Mouse (Mus musculus) forebrain, embryonic 14.5 days (tissue): ENCODE results near the gene Abca1. TPM values are rescaled to one million over a fixed set of nuclear protein-coding genes. Genes with fewer than 3 reads are reported as not detected.

Experiments used
- ATAC-seq: fragments of 200-750 bp; cut with Nextera tagmentation; 2 replicates; pipeline ENCODE4 v1.8.0; 2017; ENCODE audit warnings: mild to moderate bottlenecking, moderate library complexity
- DNase-seq: peaks from one replicate; pipeline ENCODE4 v3.0.0-alpha.2; 2015; ENCODE audit warnings: low spot score
- H3K27ac ChIP-seq: fragments of 300-500 bp; sonication (generic); 2 replicates; pipeline ENCODE4 v1.5.1; 2014; ENCODE audit warnings: low read depth, mild to moderate bottlenecking, control low read depth, low read length, moderate library complexity
- H3K27me3 ChIP-seq: fragments of 300-500 bp; sonication (generic); replicated peaks from 2 replicates; pipeline ENCODE4 v1.6.1; 2014; ENCODE audit warnings: low read length, control low read depth, mixed read lengths; ENCODE audit not compliant: control insufficient read depth, insufficient read depth
- H3K36me3 ChIP-seq: fragments of 300-500 bp; sonication (generic); 2 replicates; pipeline ENCODE4 v1.6.1; 2014; ENCODE audit warnings: low read length, control low read depth; ENCODE audit not compliant: control insufficient read depth, insufficient read depth
- H3K4me1 ChIP-seq: fragments of 300-500 bp; sonication (generic); 2 replicates; pipeline ENCODE4 v1.6.1; 2014; ENCODE audit warnings: antibody characterized with exemption, low read length, control low read depth; ENCODE audit not compliant: control insufficient read depth, insufficient read depth
- H3K4me2 ChIP-seq: fragments of 300-500 bp; sonication (generic); 2 replicates; pipeline ENCODE4 v1.6.1; 2014; ENCODE audit warnings: mild to moderate bottlenecking, control low read depth, low read length
- H3K4me3 ChIP-seq: fragments of 300-500 bp; sonication (generic); 2 replicates; pipeline ENCODE4 v1.5.1; 2014; ENCODE audit warnings: low read depth, low read length, control low read depth
- H3K9ac ChIP-seq: fragments of 300-500 bp; sonication (generic); 2 replicates; pipeline ENCODE4 v1.6.1; 2014; ENCODE audit warnings: mild to moderate bottlenecking, low read length, control low read depth, moderate library complexity
- H3K9me3 ChIP-seq: fragments of 300-500 bp; sonication (generic); replicated peaks from 2 replicates; pipeline ENCODE4 v1.6.1; 2016; ENCODE audit warnings: low read length, control low read depth, mixed read lengths; ENCODE audit not compliant: control insufficient read depth
- WGBS: fragments of 180-500 bp; shearing (Covaris S2); extraction: QIAGEN DNeasy Blood & Tissue Kit; methylation state at CpG from one replicate; pipeline ENCODE4 v1.1.7; 2014; 5-methylcytosine and 5-hydroxymethylcytosine counted together
- polyA plus RNA-seq: library from polyadenylated mRNA; unstranded; fragments of >200 nt; fragmentation: Nextera tagmentation; extraction: Ambion mirVana; gene quantifications from 2 replicates; pipeline ENCODE4 v1.2.1, GENCODE M21; 2014

Gene Abca1
- polyA plus RNA-seq, 1 experiment from 2014 or later = 9.6 TPM

DNA sequence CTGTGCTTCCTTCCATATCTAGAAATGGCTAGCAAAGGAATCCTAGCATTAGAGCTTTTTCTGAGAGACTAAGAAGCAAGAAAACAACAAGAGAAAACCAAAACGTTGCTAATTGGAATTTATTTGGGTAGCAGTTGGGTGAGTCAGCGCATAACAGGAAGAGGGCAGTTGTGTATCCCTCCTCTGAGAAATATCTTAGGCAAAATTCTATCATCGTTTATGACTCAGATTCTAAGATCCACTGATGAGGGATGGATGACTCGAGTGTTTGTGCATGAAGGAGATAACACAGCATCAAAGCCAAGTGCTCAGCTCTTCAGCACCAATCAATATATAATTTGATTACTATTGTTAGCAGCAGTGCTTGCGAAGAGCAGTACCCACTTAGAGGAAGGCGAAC lies 21.8 kb upstream of the Abca1 start:
- no peak for ATAC-seq
- no peak overlapping the region for H3K27ac ChIP-seq
- H3K4me1 ChIP-seq = no peaks in the 10 kb centered on the region
- no peaks in the 10 kb centered on the region for H3K27me3 ChIP-seq
- whole genome bisulfite sequencing = 88% methylated on average over 6 of the region's 6 CpGs
- no peaks in the 10 kb centered on the region for H3K36me3 ChIP-seq
- H3K4me2 ChIP-seq = no peak overlapping the region
- H3K4me3 ChIP-seq = no peak overlapping the region
- no peak for DNase-seq
- no peak overlapping the region for H3K9ac ChIP-seq
- no peaks in the 10 kb centered on the region for H3K9me3 ChIP-seq

DNA sequence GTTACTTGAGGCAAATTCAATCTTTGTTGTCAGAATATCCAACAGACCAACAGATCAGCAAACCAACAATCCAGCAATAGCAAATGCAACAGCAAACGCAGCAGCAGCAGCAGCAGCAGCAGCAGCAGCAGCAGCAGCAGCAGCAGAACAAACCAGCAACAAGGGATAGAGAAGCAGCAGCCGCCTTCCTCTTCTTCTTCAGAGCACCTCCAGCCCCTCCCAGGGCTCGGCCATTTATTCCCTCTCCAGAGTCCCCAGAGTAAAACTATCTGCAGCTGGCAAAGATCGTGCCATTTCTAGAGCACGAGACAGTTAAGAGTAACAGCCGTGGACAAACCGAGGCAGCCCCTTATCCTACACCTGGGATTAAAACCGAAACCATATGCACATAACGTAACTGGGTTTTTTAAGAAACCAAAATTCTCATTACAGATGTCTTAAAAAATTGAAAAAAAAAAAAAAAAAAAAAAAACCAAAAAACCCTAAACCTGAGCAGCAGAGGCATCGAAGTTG lies 19.7 kb upstream of the Abca1 start:
- H3K9ac ChIP-seq = no peak overlapping the region
- no peak for DNase-seq
- no peaks in the 10 kb centered on the region for H3K36me3 ChIP-seq
- ATAC-seq = no peak
- no peak overlapping the region for H3K4me3 ChIP-seq
- no peak overlapping the region for H3K27ac ChIP-seq
- H3K9me3 ChIP-seq = no peaks in the 10 kb centered on the region
- H3K4me1 ChIP-seq = no peaks in the 10 kb centered on the region
- WGBS = 87% methylated on average over 10 of the region's 10 CpGs
- no peaks in the 10 kb centered on the region for H3K27me3 ChIP-seq
- H3K4me2 ChIP-seq = no peak overlapping the region

DNA sequence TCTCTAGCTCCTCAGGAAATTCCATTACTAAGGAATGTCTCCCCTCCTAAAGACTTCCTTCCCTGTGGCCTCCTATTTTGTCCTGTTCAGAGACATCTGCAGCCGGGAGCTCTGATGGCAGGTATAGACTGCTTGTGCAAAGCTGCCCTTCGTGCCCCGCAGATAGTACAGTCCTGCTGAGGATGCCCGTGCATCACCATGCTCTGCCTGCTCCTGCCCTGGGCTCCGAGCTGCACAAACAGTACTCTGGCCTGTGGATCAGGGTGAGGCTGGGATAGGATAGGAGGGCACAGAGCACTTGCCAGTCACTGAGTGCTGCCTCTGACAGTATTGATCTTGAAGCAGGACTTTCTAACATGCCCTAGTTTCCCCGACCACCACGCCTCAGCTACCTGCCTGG lies 18.8 kb upstream of the Abca1 start:
- WGBS = 88% methylated on average over 7 of the region's 7 CpGs
- DNase-seq = no peak
- Histone ChIP-seq H3K27me3 (no peaks in the 10 kb centered on the region), H3K4me1 (no peaks in the 10 kb centered on the region), H3K4me3 (no peak overlapping the region), H3K4me2 (no peak overlapping the region), H3K36me3 (no peaks in the 10 kb centered on the region), H3K9me3 (no peaks in the 10 kb centered on the region), H3K9ac (no peak overlapping the region), H3K27ac (no peak overlapping the region)
- no peak for ATAC-seq

DNA sequence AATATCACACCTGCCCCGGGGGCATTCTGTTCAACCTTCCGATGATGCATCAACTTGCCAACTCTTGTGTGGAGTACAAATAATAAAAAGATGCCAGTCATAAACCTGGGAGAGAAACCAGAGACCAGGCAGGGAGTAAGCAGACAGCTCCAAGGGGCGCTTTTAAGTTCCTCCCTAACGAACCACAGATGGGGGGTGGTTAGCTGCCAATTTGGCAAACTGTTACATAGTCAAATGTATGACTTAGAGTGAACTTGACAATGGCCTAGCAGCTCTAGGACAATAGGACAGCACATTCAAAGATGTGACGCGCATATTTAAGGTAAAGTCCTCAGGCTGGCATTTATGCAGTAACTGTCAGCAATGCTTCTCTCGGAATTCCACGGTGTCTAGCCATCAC lies 18.0 kb upstream of the Abca1 start:
- no peaks in the 10 kb centered on the region for H3K36me3 ChIP-seq
- H3K4me2 ChIP-seq = no peak overlapping the region
- H3K27ac ChIP-seq = no peak overlapping the region
- no peak overlapping the region for H3K4me3 ChIP-seq
- 69% methylated on average over 8 of the region's 8 CpGs for whole genome bisulfite sequencing
- H3K27me3 ChIP-seq = no peaks in the 10 kb centered on the region
- no peaks in the 10 kb centered on the region for H3K9me3 ChIP-seq
- ATAC-seq (no peak), DNase-seq (no peak)
- H3K4me1 ChIP-seq = no peaks in the 10 kb centered on the region
- no peak overlapping the region for H3K9ac ChIP-seq

DNA sequence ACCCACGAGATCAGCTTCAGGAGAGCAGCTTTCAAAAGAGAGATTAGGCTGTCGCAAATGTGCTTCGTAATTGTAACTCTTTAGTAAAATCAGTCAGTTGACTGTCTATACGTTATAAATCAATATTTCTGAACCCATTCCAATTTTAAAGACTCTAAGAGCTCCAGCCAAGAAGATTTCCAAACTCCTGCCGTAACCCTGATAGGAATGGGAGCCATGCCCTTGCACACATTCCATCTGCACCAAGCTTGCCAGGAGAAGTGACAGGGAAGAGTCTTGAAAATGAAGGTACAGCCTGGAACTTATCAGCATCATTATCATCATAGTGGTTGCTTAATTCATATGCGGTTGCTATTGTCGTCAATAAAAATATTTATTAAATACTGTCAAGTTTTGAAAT lies 15.2 kb upstream of the Abca1 start:
- Histone ChIP-seq H3K27me3 (no peaks in the 10 kb centered on the region), H3K4me3 (no peak overlapping the region), H3K9me3 (no peaks in the 10 kb centered on the region), H3K4me1 (no peaks in the 10 kb centered on the region), H3K4me2 (no peak overlapping the region), H3K27ac (no peak overlapping the region), H3K9ac (no peak overlapping the region), H3K36me3 (no peaks in the 10 kb centered on the region)
- 86% methylated on average over 7 of the region's 7 CpGs for WGBS
- ATAC-seq = no peak
- no peak for DNase-seq

DNA sequence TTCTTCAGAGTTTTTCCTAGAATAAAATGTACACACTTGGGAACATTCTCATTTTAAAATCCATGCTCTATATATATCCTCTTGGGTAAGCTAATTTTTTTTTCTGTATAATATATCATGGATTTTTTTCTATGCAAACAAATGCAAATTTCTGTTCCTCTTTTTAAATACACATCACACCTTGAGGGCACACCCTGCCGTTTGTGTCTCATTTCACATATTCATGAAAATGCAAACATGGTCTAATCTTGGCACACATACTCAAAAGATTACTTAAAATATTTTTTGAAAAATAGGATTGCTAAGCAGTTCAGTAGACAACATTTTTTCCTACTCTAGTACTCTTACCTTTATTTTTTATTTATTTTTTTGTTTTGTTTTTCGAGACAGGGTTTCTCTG lies 10.7 kb upstream of the Abca1 start:
- WGBS = 76% methylated on average over 2 of the region's 2 CpGs
- H3K4me3 ChIP-seq = no peak overlapping the region

DNA sequence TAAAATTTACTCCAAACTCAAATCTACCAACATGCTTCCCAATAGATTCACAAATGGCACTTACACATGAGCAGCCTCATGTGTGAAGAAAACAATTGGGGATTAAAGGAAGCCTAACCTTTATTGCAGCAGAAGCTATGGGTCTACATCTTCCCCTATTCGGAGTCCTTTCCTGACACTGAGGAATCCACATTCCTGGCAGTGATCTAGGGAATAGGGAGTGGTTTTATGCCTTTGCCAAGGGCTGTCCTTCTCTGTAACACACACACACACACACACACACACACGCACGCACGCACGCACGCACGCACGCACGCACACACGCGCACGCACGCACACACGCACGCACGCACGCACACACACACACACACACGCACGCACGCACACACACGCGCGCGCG lies 5.5 kb upstream of the Abca1 start:
- no peaks in the 10 kb centered on the region for H3K9me3 ChIP-seq
- no peak overlapping the region for H3K9ac ChIP-seq
- H3K36me3 ChIP-seq = no peaks in the 10 kb centered on the region
- H3K4me2 ChIP-seq = no peak overlapping the region
- ATAC-seq = no peak
- H3K4me3 ChIP-seq = no peak overlapping the region
- H3K4me1 ChIP-seq = no peaks in the 10 kb centered on the region
- no peaks in the 10 kb centered on the region for H3K27me3 ChIP-seq
- WGBS = 90% methylated on average over 2 of the region's 25 CpGs
- no peak overlapping the region for H3K27ac ChIP-seq
- no peak for DNase-seq

More for the DNA sequence above, 10.7 kb upstream of the Abca1 start:
- H3K9me3 ChIP-seq = no peaks in the 10 kb centered on the region
- ATAC-seq (no peak), DNase-seq (no peak)
- H3K9ac ChIP-seq = no peak overlapping the region
- H3K4me2 ChIP-seq = no peak overlapping the region
- H3K4me1 ChIP-seq = no peaks in the 10 kb centered on the region
- H3K36me3 ChIP-seq = no peaks in the 10 kb centered on the region
- no peak overlapping the region for H3K27ac ChIP-seq
- no peaks in the 10 kb centered on the region for H3K27me3 ChIP-seq

DNA sequence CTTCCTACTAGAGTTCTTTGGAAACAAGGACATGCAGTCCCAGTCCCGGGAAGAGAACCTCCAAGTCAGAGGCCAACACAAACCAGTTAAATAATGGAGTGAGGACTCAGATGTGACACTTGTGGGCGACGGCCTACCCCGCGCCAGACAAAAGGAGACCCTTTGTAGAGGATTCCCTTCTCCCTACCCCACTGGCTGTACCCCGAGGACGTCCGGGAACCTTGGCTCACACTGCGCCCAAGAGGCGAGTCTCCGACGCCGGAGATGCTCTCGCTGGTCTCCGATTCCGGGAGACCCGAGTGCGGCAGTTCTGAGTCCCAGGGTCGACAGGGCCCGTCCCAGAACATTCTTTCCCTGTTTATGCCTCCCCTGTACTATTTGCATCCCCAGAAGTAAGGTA lies 519 bp downstream of the Abca1 start:
- under 1% methylated on average over 20 of the region's 20 CpGs for WGBS
- Histone ChIP-seq H3K36me3 (no peaks in the 10 kb centered on the region), H3K4me3 (peak overlapping the region; percentile 61)

DNA sequence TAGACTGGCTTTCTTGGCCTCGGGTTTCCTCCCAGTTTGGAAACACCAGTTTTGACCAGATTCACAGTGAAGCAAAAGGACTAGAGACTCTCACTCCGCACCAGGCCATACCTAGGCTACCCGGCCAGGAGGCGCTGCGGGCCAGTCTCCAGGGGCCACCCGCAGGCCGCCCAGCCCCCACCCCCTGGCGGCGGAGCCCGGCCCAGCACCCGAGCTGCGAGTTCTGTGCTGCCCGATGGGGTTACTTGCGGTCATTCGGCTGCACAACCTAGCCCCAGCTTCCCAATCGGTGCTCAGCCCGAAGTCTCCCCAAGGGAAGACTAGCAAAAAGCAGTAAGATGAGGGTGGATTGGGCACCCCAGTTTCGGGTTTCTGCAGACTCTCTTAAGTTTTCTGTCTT lies 1.1 kb downstream of the Abca1 start:
- peak overlapping the region; percentile 82 for H3K4me2 ChIP-seq
- peak overlapping the region; percentile 61 for H3K4me3 ChIP-seq
- peak; percentile 54 for ATAC-seq
- H3K36me3 ChIP-seq = no peaks in the 10 kb centered on the region
- under 1% methylated on average over 18 of the region's 18 CpGs for WGBS
- peaks cover 9% of the 10 kb centered on the region; the same call in 1 of the 2 replicates for H3K4me1 ChIP-seq
- H3K9me3 ChIP-seq = no peaks in the 10 kb centered on the region
- H3K27me3 ChIP-seq = no peaks in the 10 kb centered on the region
- peak; percentile 53 for DNase-seq
- H3K9ac ChIP-seq = peak overlapping the region; percentile 63
- no peak overlapping the region for H3K27ac ChIP-seq

More for the DNA sequence above, 519 bp downstream of the Abca1 start:
- Histone ChIP-seq H3K9ac (peak overlapping the region; percentile 63), H3K4me2 (peak overlapping the region; percentile 82), H3K27me3 (no peaks in the 10 kb centered on the region), H3K27ac (no peak overlapping the region), H3K4me1 (0 out of 2 replicates have a peak, but pooled peaks cover 6% of the 10 kb centered on the region), H3K9me3 (no peaks in the 10 kb centered on the region)
- ATAC-seq (peak; percentile 25), DNase-seq (peak; percentile 32)
